Mouse (Mus musculus): ENCODE results near the gene Sbno1.
A peak's percentile ranks its signal among the peaks of the same experiment; 100 is the strongest.
"Not testable (repeated sequence)": the region's sequence is repeated elsewhere in the genome, so short reads cannot be mapped to it uniquely, and the experiment has no call there.

Gene Sbno1

GRCm38 (mm10) chr5:124425412-124426259, at the start of gene Sbno1:
TSS of gene Sbno1 (minus strand) at chr5:124426001.
- peak; percentile 95 for DNase-seq

- no peak for DNase-seq
Measured at GRCm38 (mm10) chr5:124470591-124471171, 44.9 kb upstream of the Sbno1 start.

GRCm38 (mm10) chr5:124469486-124469885, 43.7 kb upstream of the Sbno1 start:
- DNase-seq = no peak

GRCm38 (mm10) chr5:124468365-124468764, 42.6 kb upstream of the Sbno1 start:
- no peak for DNase-seq

- no peak for DNase-seq
Measured at GRCm38 (mm10) chr5:124467766-124468165, 42.0 kb upstream of the Sbno1 start.

- DNase-seq = no peak
Measured at GRCm38 (mm10) chr5:124464905-124465304, 39.1 kb upstream of the Sbno1 start.

- no peak for DNase-seq
Measured at GRCm38 (mm10) chr5:124463462-124463861, 37.7 kb upstream of the Sbno1 start.

GRCm38 (mm10) chr5:124462297-124463025, 36.7 kb upstream of the Sbno1 start:
- DNase-seq = no peak

GRCm38 (mm10) chr5:124460922-124461321, 35.1 kb upstream of the Sbno1 start:
- not testable (repeated sequence) for DNase-seq

GRCm38 (mm10) chr5:124456762-124457161, 31.0 kb upstream of the Sbno1 start:
- no peak for DNase-seq

GRCm38 (mm10) chr5:124454082-124454419, 28.2 kb upstream of the Sbno1 start:
- DNase-seq = peak; percentile 50

- peak; percentile 66 for DNase-seq
Measured at GRCm38 (mm10) chr5:124453339-124454081, 27.7 kb upstream of the Sbno1 start.

GRCm38 (mm10) chr5:124452494-124453228, 26.9 kb upstream of the Sbno1 start:
- no peak for DNase-seq

GRCm38 (mm10) chr5:124450641-124451340, 25.0 kb upstream of the Sbno1 start:
- no peak for DNase-seq

GRCm38 (mm10) chr5:124450051-124450450, 24.2 kb upstream of the Sbno1 start:
- no peak for DNase-seq

- peak; percentile 26 for DNase-seq
Measured at GRCm38 (mm10) chr5:124449494-124449893, 23.7 kb upstream of the Sbno1 start.

GRCm38 (mm10) chr5:124446301-124446881, 20.6 kb upstream of the Sbno1 start:
- peak; percentile 60 for DNase-seq

GRCm38 (mm10) chr5:124445621-124446293, 20.0 kb upstream of the Sbno1 start:
- no peak for DNase-seq

GRCm38 (mm10) chr5:124444661-124445561, 19.1 kb upstream of the Sbno1 start:
- DNase-seq = peak; percentile 64

- no peak for DNase-seq
Measured at GRCm38 (mm10) chr5:124444208-124444607, 18.4 kb upstream of the Sbno1 start.

Data from cerebellum, adult 9-10 months (tissue).